Mouse (Mus musculus): ENCODE measurements around the gene Prkce. TPM values are rescaled to one million over a fixed set of nuclear protein-coding genes. Genes with fewer than 3 reads are reported as not detected.

Prkce gene
- polyA plus RNA-seq (2017; shearing (Covaris generic)) = 2.3 TPM

DNA sequence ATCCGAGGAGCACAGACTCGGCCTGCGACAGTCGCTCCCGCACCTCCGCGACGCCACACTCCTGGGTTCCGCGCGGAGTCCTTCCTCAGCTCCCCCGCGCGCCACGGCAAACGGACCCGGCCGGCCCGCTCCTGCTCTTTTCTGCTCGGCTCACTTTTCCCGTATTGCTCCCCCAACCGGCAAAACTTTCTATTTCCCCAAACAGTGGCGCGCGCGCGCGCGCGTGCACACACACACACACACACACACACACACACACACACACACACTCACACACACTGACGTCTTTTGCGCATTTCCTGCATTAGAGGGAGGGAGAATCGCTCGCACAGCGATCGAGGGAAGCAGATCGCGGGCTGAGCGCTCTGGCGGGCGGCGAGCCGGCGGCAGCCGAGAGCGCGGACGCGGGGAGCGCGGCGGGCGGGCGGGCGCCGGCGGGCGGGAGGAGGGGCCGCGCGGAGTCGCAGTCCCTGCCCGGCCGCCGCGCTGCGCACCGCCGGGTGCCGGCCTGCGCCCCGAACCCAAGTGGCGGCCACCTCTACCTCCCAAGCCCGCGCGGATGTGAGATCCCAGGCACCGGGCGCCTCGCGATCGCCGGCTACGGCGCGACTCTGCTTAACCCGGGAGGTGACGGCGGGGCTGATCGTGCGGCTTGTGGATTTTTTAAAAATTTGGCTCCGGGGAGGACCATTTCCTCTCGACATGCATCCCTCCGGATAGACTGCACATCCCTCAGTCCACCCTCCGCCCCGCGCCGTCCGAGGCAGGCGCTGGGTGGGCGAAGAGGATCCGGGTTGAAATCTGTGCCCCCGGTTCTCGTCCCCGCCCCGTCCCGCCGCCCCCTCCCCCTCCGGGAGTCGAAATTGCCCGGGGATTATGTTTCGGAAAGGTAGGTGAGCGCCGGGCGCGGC is at the start of gene Prkce:
Prkce (plus strand) TSS at position 466 of the 911 bp plus-strand sequence.

GRCm38 (mm10) chr17:86145079-86145951 is 22.3 kb upstream of the Prkce start, which contains the start of gene Srbd1:
Srbd1 (minus strand) TSS chr17:86145175.

GRCm38 (mm10) chr17:86505183-86505631 is 337.6 kb downstream of the Prkce start, which contains the start of gene Gm10309:
Gm10309 (minus strand) TSS chr17:86505232.

Other genes starting within 250 kb of the Prkce start
- gene Srbd1, start 22.6 kb upstream of the Prkce start, polyA plus RNA-seq (2017; shearing (Covaris generic)) = 17.5 TPM